Mouse (Mus musculus) mouse embryonic stem cell (cell line): ENCODE measurements at regions not wholly inside any gene's neighbourhood (a gene's known extent, or its start where the extent isn't known, plus 50 kb on each side); places are given as distances from the start of the nearest gene placed in this dataset.

Experiments
- in situ Hi-C, 2 experiments: fragments of 300-500 bp; cut with MboI; formaldehyde crosslinking; loops; 1 replicate in 1 of 2; 3 replicates in 1 of 2; pipeline ENCODE4 v1.14.3; 2019 to 2020; ENCODE audit warnings: low sequenced_read_pairs in 2 of 2, low pct_unique_long_range_greater_than_20kb in 1 of 2, mixed read lengths in 1 of 2; ENCODE audit not compliant: unreplicated experiment in 1 of 2

DNA sequence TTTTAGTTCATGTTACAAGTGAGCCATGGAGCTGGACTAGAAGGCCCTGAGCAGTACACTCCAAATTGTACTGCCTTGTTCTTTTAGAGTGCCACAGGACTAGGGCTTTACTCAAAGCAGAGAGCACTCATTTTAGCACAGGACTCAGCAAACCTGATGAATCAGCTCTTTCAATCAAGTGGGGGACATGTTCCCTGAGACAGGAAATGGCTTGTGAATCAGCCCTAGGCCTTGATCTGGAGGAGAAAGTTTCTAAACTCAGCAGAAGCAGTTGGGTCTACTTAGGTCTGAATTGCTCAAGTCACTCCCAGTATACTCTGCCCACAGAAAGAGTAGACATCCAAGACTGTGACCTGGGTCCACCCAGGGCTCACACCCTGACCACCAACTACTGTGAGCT, 341.1 kb downstream of the Adra2a start:
- in situ Hi-C loops = no loop called here

- in situ Hi-C loops = no loop called here
Measured at GRCm38 (mm10) chr19:54391406-54391805, 347.5 kb downstream of the Adra2a start.

DNA sequence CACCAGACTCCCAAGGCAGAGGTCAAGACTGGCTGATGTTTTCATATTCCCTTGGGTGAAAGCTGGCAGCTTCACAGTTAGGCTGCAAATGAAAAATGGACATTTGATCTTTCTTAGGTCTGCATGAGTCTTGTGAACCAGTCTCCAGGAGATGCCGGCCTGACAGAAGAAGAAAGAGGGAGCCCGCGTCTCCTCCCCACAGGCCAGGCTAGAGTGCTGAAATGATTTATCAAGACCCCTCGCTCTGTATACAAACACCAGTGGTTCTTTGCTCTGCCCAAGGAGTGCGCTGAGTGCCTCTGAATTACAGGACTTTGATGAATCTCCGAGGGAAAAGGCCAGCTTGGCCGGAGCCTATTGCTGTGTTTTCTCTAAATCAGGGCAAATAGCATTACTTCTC, 355.7 kb downstream of the Adra2a start:
- in situ Hi-C loops = no loop called here

- in situ Hi-C loops = no loop called here
Measured at GRCm38 (mm10) chr19:54407904-54408303, 364.0 kb downstream of the Adra2a start.

DNA sequence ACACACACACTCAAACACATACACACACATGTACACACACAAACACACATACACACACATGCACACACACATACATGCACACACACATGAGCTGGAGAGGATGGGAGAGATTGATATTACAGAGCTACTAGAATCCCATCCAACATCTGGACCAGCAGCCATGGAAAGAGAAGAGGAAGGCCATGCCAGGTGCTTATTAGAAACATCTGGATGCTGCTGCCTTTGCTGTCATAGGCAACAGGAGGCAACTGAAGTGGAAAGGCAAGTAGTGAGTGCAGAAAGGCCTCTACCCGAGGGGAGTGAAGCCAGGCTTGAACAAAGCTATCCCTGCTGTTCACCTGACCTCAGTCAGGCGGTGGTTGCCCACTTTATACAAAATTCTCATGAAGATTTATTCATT, 385.1 kb downstream of the Adra2a start:
- in situ Hi-C loops = no loop called here

DNA sequence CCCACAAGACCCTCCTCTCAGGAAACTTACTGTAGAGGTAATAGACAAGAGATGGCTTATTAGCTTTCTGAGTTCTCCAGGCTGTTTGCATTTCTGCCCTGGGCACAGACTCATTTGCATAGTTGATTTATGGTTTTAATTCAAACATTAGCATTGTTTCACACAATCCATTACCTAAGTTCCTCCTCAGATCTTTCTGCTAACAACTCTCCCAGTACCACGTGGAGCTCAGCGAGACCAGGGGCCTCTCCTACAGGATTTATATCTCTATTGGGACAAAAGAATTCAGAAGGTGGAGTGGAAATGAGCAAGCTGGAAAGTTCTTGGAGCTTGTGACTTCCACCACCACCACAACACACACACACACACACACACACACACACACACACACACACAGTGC, 396.8 kb downstream of the Adra2a start:
- in situ Hi-C loops = no loop called here

DNA sequence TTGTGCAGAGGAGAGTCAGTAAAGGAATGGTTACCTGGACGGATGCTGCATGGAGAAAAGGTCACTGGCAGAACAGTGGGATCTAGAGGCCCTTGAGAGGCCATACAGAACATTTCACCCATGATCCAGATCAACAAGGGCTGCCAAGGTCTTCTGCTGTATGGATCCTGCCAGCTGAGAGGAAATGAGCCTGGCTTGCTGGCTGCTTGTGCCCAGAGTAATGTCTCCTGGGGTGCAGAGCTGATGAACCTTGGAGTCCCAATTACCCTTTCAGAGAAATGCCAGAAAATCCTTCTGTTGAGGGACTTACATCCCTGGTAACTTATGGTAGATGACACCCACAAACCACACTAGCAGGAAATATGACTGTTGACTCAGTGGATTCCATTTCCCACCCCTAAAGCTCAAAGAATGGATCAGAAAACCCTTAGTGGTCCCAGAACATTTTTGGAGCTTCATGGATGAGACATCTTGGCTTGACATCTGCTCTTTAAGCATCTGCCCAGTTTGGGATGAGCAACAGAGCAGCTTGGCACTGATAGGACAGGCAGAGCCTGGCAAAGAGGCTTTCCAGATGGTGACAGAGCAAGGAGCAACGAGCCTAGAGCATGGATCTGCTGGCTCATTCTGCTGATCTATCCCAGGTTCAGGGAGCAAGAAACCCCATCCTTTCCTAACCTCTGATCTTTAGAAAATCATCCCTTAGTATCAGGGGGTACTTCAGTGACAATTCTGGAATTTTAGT, 416.6 kb downstream of the Adra2a start:
- in situ Hi-C loops = no loop called here

- in situ Hi-C loops = no loop called here
Measured at GRCm38 (mm10) chr19:54462480-54462879, 418.5 kb downstream of the Adra2a start.

- in situ Hi-C loops = no loop called here
Measured at GRCm38 (mm10) chr19:54470034-54470433, 426.1 kb downstream of the Adra2a start.

DNA sequence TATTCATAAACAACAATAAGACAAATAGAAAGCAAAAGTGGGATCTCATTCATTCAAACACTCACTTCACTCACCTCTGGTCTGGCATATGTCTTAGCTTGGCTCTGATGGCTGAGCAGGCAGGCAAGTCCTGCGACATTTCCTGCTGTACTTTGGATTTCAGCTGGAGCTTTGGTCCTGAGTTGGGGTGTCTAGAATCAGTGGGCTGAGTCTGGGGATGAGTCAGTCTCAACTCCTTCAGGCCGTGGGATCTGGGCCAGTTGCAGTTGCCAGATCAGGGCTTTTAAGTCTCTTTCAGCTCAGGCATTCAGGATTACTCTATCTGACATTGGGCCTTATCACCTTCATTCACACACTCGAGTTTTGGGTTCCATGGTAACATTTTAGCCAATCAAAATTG, 454.1 kb downstream of the Adra2a start:
- in situ Hi-C loops = no loop called here

GRCm38 (mm10) chr19:54533858-54534257, 489.9 kb downstream of the Adra2a start:
- in situ Hi-C loops = no loop called here

GRCm38 (mm10) chr19:54555351-54555750, 511.4 kb downstream of the Adra2a start:
- in situ Hi-C loops = no loop called here

DNA sequence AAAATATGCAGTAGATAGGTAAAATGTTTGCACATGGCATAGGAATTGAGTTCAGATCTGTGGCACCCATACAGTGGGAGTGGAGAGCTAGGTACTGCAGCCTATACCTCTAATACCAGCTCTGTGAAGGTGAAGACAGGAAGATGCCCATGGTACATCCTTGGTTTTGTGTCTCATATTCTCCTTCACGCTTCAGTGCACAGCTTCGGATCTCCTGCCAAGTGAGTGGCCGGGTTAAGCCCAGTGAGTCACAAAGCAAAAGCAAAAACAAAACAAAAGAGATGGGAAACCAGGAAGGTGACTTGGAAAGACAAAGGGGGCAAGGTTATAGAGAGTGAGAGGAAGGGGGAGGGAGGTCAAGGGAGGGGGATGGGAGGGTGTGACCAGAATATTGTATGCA, 514.0 kb downstream of the Adra2a start:
- in situ Hi-C loops = no loop called here

DNA sequence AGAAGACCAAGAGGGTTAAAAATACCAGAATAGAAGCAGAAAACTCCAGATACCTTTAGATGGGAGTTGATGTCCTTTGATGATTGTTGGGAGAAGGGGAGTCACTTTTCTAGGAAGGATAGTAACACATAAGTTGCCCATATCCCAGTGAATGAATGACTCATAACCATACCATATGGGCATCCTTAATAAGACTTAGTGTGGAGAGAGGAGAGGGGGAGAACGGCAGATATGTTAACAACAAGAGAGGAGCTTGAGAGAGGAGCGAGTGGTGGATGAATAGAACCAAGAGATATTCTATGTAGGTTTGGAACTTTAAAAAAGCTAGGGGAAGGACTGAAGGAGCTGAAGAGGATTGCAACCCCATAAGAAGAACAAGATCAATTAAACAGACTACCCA, 539.6 kb downstream of the Adra2a start:
- in situ Hi-C loops = no loop called here

DNA sequence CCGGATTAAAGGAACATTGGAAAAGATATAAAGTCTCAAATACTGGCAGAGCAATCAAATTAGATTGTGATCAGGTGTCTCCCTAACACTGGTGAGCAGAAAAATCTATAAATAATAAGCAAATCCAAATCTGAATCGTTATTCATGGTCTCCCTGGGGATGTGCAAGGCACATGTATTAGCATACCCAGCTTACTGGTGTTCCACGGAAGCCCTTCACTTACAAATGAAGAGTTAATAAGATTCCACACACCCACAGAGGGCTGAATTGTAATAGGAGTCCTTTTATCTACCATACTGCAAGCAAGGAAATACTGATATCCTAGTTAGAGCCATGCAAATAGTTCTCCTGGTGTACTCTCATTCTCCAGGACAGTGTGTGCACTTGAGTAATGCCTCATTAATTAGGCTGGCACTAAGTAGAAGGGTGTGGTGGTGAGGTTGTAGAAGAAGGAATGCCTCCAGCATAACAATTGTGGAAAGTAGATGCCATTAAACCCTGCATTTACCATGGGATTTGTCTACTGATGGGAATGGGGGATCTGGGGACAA, 540.8 kb downstream of the Adra2a start:
- in situ Hi-C loops = no loop called here

DNA sequence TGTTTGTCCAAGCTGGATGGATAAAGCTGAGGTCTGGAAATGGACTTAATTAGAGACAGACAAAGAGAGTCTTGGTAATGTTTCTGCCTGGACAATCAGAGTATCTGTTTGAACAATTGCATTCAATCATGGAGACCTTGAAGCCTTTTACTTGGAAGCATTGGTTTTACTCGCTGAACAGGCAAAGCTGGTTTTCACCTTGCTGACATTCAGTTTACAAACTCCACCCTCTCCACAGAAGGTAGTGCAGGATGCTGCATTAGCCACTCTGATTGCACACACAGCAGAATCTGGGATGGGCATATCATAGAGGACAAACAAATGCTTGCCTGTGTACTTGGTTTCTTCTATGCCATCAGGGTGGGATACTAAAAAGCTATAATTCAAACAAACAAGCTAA, 541.4 kb downstream of the Adra2a start:
- in situ Hi-C loops = no loop called here

DNA sequence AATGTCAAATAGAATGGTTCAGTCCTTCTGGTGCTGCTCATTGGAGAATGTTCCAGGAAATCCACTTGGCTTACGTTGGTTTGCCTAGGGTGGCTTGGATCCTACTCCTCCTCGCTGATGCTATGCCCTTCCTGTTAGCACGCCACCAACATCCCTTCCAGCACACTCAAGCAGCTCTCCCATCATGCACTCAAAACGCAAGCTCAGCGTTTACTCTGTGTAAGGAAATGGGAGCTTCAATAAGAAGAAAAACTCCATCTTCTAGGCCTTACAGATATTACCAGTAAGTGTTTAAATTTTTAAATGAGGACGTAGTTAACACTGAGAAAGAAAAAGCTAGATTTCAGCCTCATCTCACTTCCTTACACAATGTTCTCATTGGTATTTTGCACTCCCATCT, 523.7 kb downstream of the Gpam start:
- in situ Hi-C loops = no loop called here

GRCm38 (mm10) chr19:54605346-54605745, 521.7 kb downstream of the Gpam start:
- in situ Hi-C loops = no loop called here

DNA sequence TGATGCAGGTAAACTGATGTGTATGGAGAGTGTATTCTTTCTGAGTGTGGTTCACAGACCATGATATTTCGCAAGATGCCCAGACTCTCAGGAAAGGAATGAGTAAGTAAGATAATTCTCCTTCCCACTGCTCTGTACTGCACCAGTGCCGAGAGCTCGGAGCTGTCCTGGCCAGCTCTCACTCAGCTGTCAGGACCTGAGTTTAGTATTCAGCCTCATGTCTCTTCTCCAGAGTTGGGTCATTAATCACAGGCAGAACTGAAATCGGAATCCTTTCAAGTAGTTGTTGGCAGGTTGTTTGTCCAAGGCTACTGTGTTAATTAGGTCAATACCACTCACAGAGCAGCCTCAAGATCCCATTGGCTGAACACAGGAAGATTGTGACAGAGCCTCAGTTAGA, 510.1 kb downstream of the Gpam start:
- in situ Hi-C loops = no loop called here
